Mouse (Mus musculus): ENCODE measurements around the gene Gm20458. TPM values are rescaled to one million over a fixed set of nuclear protein-coding genes. Genes with fewer than 3 reads are reported as not detected.

Gene Gm20458
- total RNA-seq (2014; fragmentation: Nextera tagmentation) (not detected in 2 replicates), total RNA-seq (2017) (not detected in 2 replicates)

DNA sequence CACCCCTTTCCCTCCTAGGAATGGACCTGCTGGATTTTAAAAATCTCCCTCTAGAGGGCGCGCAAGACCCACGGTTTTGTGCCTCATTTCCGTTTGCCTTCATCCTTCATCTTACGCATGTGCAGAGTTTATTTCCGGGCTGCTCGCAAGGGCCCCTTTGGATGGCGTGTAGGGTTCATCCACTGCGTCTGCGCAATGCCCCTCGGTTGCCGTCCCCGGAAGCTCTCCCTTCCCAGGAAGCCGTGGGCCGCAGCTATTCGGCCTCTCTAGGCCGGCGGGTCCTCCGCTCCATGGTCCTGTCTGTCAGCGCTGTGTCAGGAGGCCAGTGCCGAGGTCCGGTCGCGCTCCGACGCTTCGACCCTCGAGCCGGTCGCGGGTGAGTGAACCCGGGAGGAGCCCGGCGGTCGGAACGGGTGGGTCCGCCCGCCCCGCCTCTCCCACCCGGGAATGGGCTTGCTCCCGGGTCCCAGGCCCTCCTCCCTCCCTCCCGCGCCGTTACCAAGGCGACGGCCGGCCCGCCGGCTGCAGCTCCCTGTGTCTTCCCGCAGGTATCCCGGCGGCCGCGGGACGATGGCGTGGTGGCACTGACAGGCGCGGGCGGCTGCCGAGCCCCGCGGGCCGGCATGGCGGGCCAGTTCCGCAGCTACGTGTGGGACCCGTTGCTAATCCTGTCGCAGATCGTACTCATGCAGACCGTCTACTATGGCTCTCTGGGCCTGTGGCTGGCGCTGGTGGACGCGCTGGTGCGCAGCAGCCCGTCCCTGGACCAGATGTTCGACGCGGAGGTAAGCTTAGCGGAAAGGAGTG is at the start of gene Gm20458:
Gm20458 (plus strand) TSS at position 223 of the 807 bp plus-strand sequence.
- peak; percentile 88 for ATAC-seq (replicated peaks; ENCODE audit: poor library complexity, severe bottlenecking)

DNA sequence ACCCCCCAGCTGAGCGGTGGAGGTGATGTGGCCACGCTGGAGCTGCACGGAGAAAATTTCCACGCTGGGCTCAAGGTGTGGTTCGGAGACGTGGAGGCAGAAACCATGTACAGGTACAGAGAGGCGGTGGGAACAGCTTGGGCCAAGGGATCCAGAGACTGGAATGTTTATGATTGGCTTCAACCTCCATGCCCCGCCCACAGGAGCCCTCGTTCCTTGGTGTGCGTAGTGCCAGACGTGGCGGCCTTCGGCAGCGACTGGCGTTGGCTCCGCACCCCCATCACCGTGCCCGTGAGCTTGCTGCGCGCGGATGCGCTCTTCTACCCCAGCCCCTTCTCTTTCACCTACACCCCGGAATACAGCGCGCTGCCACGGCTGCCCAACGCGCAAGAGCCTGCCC is 46.6 kb upstream of the Gm20458 start:
- ATAC-seq (replicated peaks; ENCODE audit: poor library complexity, severe bottlenecking): no peak

DNA sequence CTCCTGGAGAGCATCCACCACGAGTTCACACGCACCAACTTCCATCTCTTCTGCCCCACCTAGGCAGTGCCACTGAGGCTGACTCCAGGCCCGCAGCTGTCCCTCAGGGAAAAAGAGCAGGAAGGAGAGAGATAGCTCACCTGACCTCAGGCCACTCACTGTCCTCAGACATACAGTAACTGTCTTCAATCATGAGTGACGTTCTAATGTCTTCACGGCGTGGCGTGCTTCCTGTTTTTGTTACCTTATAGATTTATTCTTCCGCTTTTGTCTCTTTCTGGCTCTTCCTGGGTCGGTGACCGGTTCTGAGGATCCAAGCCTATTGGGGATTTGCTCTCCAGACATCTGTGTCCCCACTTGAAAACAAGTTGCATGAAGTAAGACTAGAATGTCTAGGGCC is 46.2 kb upstream of the Gm20458 start:
- 0 out of 2 replicates have a peak, but pooled peaks have one; percentile 3 for ATAC-seq (replicated peaks; ENCODE audit: poor library complexity, severe bottlenecking)

DNA sequence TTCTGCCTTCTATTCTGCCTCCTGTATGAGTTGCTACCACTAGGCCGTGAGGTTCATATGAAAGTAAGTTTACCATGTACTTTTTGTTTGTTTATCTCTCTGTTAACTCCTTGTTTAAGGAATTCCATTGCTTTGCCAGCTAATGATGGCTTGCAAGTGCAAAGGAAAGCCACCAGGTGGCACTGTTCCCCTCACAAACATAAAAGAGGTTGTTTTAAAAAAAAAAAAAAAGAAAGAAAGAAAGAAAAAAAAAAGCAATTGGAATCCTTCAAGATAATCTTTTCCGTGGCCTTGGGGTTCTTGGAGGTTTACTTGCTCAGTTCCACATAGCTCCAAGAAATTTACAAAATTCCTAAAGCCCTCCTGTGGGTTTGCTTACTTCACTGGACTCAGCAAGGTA is 43.6 kb upstream of the Gm20458 start:
- ATAC-seq (replicated peaks; ENCODE audit: poor library complexity, severe bottlenecking): no peak

GRCm38 (mm10) chr2:164418308-164418875 is 42.4 kb upstream of the Gm20458 start:
- no peak for ATAC-seq (replicated peaks; ENCODE audit: poor library complexity, severe bottlenecking)

GRCm38 (mm10) chr2:164419489-164419888 is 41.3 kb upstream of the Gm20458 start:
- no peak for ATAC-seq (replicated peaks; ENCODE audit: poor library complexity, severe bottlenecking)

- no peak for ATAC-seq (replicated peaks; ENCODE audit: poor library complexity, severe bottlenecking)
These were observed 39.5 kb upstream of the Gm20458 start for GRCm38 (mm10) chr2:164421306-164421705.

- no peak for ATAC-seq (replicated peaks; ENCODE audit: poor library complexity, severe bottlenecking)
These were observed 38.8 kb upstream of the Gm20458 start for GRCm38 (mm10) chr2:164421979-164422378.

DNA sequence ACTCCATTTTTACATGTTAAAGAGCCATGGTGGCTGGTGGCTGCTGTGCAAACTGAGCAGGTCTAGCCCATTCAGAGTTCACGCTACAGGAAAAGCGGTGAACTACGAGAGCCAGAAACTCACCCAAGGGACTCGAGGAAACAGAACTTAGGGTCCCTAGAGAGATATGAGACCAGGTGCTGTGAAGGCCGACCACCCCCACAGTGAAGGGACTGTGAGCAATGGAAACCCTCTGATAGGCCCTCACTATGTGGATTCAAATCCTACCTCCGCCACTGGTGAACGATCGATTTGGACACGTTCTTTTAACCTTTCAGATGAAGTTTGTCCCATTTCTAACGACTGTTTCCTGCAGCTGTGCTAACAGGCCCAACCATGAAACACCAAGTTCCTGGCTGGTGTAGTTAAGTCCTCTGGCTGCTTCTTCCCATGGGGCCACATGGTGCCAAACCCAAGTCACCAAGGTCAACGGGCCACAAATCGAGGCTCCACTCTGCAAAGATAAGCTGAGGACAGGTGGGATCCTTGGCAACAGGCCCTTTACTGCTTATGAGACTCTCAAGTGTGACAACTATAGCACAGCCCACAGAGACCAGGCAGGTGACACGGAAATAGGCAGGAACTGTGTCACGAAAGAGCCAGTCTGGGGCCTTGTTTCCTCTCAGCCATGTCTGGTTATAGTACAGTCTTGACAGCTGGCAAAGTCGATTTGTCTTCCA is 37.9 kb upstream of the Gm20458 start:
- ATAC-seq (replicated peaks; ENCODE audit: poor library complexity, severe bottlenecking): no peak

DNA sequence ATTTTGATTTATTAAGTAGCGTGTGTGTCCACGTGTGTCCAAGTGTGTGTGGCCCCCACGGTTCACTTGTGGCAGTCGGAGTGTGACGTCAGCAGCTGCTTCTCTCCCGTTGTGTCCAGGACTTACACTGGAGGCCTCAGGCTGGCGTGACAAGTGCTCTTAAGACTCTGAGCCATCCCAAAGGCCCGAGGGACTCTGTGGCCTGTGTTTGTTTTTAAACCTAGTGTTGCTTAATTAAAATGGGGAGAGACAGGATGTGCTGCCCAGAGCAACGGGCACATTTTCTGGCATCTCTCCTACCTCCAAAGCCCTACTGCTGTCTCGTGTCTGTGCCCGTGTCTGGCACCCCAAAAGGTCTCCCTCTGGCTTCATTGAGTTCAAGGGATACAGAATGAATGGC is 37.3 kb upstream of the Gm20458 start:
- no peak for ATAC-seq (replicated peaks; ENCODE audit: poor library complexity, severe bottlenecking)

GRCm38 (mm10) chr2:164424406-164424805 is 36.4 kb upstream of the Gm20458 start:
- no peak for ATAC-seq (replicated peaks; ENCODE audit: poor library complexity, severe bottlenecking)

DNA sequence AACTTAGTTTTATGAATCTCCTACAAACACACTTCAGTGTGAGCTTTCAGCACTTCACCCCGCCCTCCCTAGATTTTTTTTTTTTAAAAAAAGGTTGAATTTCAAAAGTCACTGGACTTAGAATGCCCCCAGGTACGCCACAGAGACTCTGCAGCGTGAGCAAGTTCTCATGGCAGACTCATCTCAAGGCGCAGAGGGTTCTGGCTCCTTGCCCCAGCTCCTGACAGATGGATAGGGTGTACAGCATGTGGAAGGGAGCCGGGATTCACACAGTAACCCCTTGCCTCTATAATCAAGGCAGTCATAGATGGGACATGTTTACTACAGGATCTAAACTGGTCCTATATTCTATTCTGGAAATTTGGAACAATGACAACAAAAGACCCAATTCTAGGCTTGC is 35.4 kb upstream of the Gm20458 start:
- no peak for ATAC-seq (replicated peaks; ENCODE audit: poor library complexity, severe bottlenecking)

- no peak for ATAC-seq (replicated peaks; ENCODE audit: poor library complexity, severe bottlenecking)
These were observed 34.6 kb upstream of the Gm20458 start for GRCm38 (mm10) chr2:164426121-164426520.

DNA sequence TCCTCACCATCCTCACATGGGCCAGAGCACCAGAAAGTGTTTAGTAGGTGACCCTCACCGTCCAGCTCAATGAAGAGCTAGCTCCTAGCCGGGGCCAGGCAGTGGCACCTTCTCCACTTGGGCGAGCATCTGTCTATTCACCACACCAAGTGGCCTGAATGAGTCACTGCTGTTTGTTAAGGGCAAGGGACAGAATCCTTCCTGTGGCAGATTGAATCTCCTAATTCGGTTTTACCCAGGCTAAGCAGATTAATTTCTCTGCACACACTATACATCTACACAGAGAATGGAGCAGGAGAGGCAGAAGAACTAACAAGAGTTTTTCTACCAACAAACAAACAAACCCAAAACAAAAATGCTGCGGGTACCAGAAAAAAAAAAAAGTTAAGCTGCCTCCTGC is 33.8 kb upstream of the Gm20458 start:
- no peak for ATAC-seq (replicated peaks; ENCODE audit: poor library complexity, severe bottlenecking)

- ATAC-seq (replicated peaks; ENCODE audit: poor library complexity, severe bottlenecking): no peak
These were observed 32.3 kb upstream of the Gm20458 start for GRCm38 (mm10) chr2:164428451-164428850.

GRCm38 (mm10) chr2:164429881-164430615 is 30.7 kb upstream of the Gm20458 start:
- ATAC-seq (replicated peaks; ENCODE audit: poor library complexity, severe bottlenecking): no peak

DNA sequence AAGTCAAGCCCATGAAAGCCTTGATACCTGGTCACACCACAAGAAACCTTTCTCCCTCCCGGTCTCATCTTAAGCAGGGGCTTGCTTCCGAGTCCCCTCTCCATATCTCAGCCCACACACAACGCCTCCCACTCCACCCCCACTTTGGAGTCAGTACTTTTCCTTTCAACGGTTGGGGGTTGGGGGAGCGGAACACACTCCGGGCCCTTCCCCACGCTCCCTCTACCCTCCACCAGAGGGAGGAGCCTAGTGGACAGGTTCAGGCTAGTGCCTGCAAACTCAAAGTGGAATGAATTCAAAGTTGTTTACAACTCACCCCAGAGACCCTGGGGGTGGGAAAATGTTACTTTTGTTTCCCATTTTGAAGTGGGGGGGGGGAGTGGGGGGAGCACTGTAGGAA is 30.1 kb upstream of the Gm20458 start:
- no peak for ATAC-seq (replicated peaks; ENCODE audit: poor library complexity, severe bottlenecking)

GRCm38 (mm10) chr2:164431676-164432465 is 28.9 kb upstream of the Gm20458 start:
- ATAC-seq (replicated peaks; ENCODE audit: poor library complexity, severe bottlenecking): no peak

GRCm38 (mm10) chr2:164432541-164433191 is 28.1 kb upstream of the Gm20458 start:
- ATAC-seq (replicated peaks; ENCODE audit: poor library complexity, severe bottlenecking): no peak

All from granulocyte monocyte progenitor cell, adult 5-6 weeks (primary cell).